Mouse (Mus musculus) olfactory bulb, adult 2 months (tissue): ENCODE data around the gene Gclm. TPM values are rescaled to one million over a fixed set of nuclear protein-coding genes. Genes with fewer than 3 reads are reported as not detected.

ENCODE experiments used
- H3K27ac ChIP-seq: fragments of 200-500 bp; 2 replicates; pipeline ENCODE4 v1.5.1; 2012; ENCODE audit warnings: low read depth, low read length; ENCODE audit not compliant: insufficient read depth
- H3K4me1 ChIP-seq: fragments of 200-500 bp; 2 replicates; pipeline ENCODE4 v1.6.1; 2012; ENCODE audit warnings: low read length; ENCODE audit not compliant: control insufficient read depth, insufficient read depth
- H3K4me3 ChIP-seq: fragments of 200-500 bp; 2 replicates; pipeline ENCODE4 v1.5.1; 2012; ENCODE audit warnings: mild to moderate bottlenecking, low read depth, low read length, moderate library complexity; ENCODE audit not compliant: insufficient read depth
- CTCF ChIP-seq: fragments of 200-500 bp; IDR thresholded peaks from 2 replicates; pipeline ENCODE4 v1.5.1; 2012; ENCODE audit warnings: low read depth, mild to moderate bottlenecking, low read length, moderate library complexity; ENCODE audit not compliant: insufficient read depth
- POLR2A ChIP-seq: fragments of 200-500 bp; IDR thresholded peaks from 2 replicates; pipeline ENCODE4 v1.6.1; 2012; ENCODE audit warnings: mild to moderate bottlenecking, low read depth, low read length, moderate library complexity; ENCODE audit not compliant: insufficient read depth
- WGBS: fragments of 180-500 bp; shearing (Covaris S2); methylation state at CpG from one replicate; pipeline ENCODE4 v1.1.7; 2018; 5-methylcytosine and 5-hydroxymethylcytosine counted together
- polyA plus RNA-seq: library from polyadenylated mRNA; stranded (reverse); fragments of >200 nt; gene quantifications from 2 replicates; pipeline ENCODE4 v1.2.4, GENCODE M21; 2012; ENCODE audit warnings: low replicate concordance; ENCODE audit not compliant: missing spikeins, insufficient read depth, insufficient read length

Gene Gclm
- polyA plus RNA-seq, 1 experiment: not detected

- Histone ChIP-seq H3K27ac (no peak overlapping the region), H3K4me1 (no peaks in the 10 kb centered on the region), H3K4me3 (no peak overlapping the region)
- WGBS: 87% methylated on average over 6 of the region's 6 CpGs
- TF ChIP-seq CTCF (no peak), POLR2A (no peak)
These were observed 39.6 kb upstream of the Gclm start for GRCm38 (mm10) chr3:122205753-122206152.

GRCm38 (mm10) chr3:122206279-122207070 lies 38.9 kb upstream of the Gclm start:
- 36% methylated on average over 8 of the region's 8 CpGs for WGBS
- H3K27ac ChIP-seq: no peak overlapping the region
- no peak overlapping the region for H3K4me3 ChIP-seq
- H3K4me1 ChIP-seq: no peaks in the 10 kb centered on the region
- no peak for TF ChIP-seq POLR2A
- TF ChIP-seq CTCF: no peak

DNA sequence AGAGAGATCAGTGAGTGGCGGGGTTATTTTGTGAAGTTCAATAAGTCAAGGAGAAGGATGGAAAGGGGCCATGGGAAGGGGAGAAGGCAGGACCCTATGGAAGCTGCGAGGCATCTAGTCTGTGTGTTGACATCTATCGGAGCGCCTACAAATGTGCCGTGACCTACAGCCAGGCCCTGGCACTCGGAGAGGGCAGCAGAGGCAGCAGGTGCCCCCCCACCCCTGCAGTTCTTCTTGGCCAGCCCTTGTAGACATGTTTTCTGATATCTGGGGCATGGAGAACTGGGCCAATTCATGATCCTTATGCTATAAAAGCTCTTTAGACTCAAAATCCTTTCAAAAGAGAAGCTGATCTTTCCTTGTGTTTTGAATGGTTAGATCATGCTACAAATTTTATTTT lies 37.6 kb upstream of the Gclm start:
- no peak overlapping the region for H3K27ac ChIP-seq
- WGBS: 90% methylated on average over 6 of the region's 6 CpGs
- no peaks in the 10 kb centered on the region for H3K4me1 ChIP-seq
- no peak overlapping the region for H3K4me3 ChIP-seq
- TF ChIP-seq CTCF (no peak), POLR2A (no peak)

GRCm38 (mm10) chr3:122208296-122209225 lies 36.8 kb upstream of the Gclm start:
- Histone ChIP-seq H3K4me1 (no peaks in the 10 kb centered on the region), H3K4me3 (no peak overlapping the region), H3K27ac (no peak overlapping the region)
- WGBS: 92% methylated on average over 15 of the region's 15 CpGs
- no peak for TF ChIP-seq POLR2A
- TF ChIP-seq CTCF: no peak

GRCm38 (mm10) chr3:122209511-122209910 lies 35.8 kb upstream of the Gclm start:
- TF ChIP-seq CTCF (no peak), POLR2A (no peak)
- Histone ChIP-seq H3K4me1 (no peaks in the 10 kb centered on the region), H3K4me3 (no peak overlapping the region), H3K27ac (no peak overlapping the region)
- 92% methylated on average over 11 of the region's 11 CpGs for WGBS

DNA sequence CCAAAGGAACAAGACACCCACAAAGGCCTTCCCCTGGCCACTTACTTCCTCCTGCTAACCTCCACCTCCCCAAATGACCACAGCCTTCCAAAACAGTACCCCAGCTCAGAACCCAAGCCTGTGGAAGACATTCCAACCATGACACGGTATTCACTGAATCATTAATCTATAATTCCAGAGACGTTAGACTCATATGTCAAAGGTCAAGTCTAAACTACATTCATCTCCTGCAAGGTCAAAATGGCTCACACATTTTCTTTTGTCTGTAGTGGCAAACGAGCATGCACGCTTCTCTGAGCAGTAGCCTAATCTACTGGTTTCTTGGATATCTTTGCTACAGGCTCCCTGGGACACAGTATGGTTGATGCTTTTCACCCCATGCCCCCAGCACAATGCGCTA lies 34.9 kb upstream of the Gclm start:
- H3K27ac ChIP-seq: no peak overlapping the region
- WGBS: 78% methylated on average over 5 of the region's 5 CpGs

DNA sequence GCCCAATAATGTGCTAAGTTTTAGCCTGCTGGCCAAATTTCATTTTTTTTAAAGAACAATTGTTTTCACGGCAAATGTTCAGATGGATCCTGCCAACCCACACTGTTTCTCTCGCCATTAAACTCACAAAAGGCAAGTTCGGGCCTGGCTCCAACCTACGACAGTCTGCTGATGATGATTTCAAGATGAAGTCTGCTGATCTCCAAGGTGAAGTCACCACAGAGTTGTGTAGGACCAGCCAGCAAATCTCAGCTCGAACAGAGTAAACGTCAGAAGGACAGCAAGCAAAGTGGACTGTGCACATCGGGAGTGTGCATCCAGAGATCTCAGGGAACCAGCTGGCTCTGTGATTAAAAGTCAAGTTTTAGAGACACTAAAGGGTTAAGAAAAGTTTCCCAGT lies 34.5 kb upstream of the Gclm start:
- 72% methylated on average over 7 of the region's 7 CpGs for whole genome bisulfite sequencing
- no peaks in the 10 kb centered on the region for H3K4me1 ChIP-seq
- no peak overlapping the region for H3K27ac ChIP-seq
- no peak for TF ChIP-seq POLR2A
- TF ChIP-seq CTCF: no peak
- no peak overlapping the region for H3K4me3 ChIP-seq

More for the DNA sequence above, 34.9 kb upstream of the Gclm start:
- no peak for TF ChIP-seq POLR2A
- no peak for TF ChIP-seq CTCF
- Histone ChIP-seq H3K4me1 (no peaks in the 10 kb centered on the region), H3K4me3 (no peak overlapping the region)

GRCm38 (mm10) chr3:122211446-122212125 lies 33.8 kb upstream of the Gclm start:
- H3K4me1 ChIP-seq: no peaks in the 10 kb centered on the region
- H3K27ac ChIP-seq: no peak overlapping the region
- no peak for TF ChIP-seq POLR2A
- TF ChIP-seq CTCF: no peak
- WGBS: 85% methylated on average over 13 of the region's 13 CpGs
- no peak overlapping the region for H3K4me3 ChIP-seq
